Mouse (Mus musculus) thymus, adult 2 months (tissue): ENCODE data around the gene Elf1. TPM values are rescaled to one million over a fixed set of nuclear protein-coding genes. Genes with fewer than 3 reads are reported as not detected.

Experiments
- DNase-seq: peaks from one replicate; pipeline ENCODE4 v3.0.0; 2021
- H3K27ac ChIP-seq: fragments of 200-500 bp; 2 replicates; pipeline ENCODE4 v1.5.1; 2012; ENCODE audit warnings: low read length, control low read depth; ENCODE audit not compliant: control insufficient read depth, insufficient read depth
- H3K27me3 ChIP-seq: fragments of 200-500 bp; 2 replicates; pipeline ENCODE4 v1.6.1; 2012; ENCODE audit warnings: mild to moderate bottlenecking, low read length, moderate library complexity, mixed read lengths; ENCODE audit not compliant: control insufficient read depth, insufficient read depth
- H3K36me3 ChIP-seq: fragments of 200-500 bp; 2 replicates; pipeline ENCODE4 v1.6.1; 2012; ENCODE audit warnings: mild to moderate bottlenecking, low read length, moderate library complexity; ENCODE audit not compliant: control insufficient read depth, insufficient read depth
- H3K4me1 ChIP-seq: fragments of 200-500 bp; replicated peaks from 2 replicates; pipeline ENCODE4 v1.6.1; 2012; ENCODE audit warnings: low read length; ENCODE audit not compliant: control insufficient read depth, insufficient read depth
- H3K4me3 ChIP-seq: fragments of 200-500 bp; 2 replicates; pipeline ENCODE4 v1.5.1; 2012; ENCODE audit warnings: mild to moderate bottlenecking, low read length, control low read depth, moderate library complexity; ENCODE audit not compliant: control insufficient read depth, insufficient read depth
- CTCF ChIP-seq: fragments of 200-500 bp; IDR thresholded peaks from 2 replicates; pipeline ENCODE4 v1.5.1; 2012; ENCODE audit warnings: mild to moderate bottlenecking, control low read depth, low read length, moderate library complexity, borderline replicate concordance; ENCODE audit not compliant: control insufficient read depth, poor library complexity, insufficient read depth; ENCODE audit errors: extremely low read depth
- POLR2A ChIP-seq: fragments of 200-500 bp; IDR thresholded peaks from 2 replicates; pipeline ENCODE4 v1.6.1; 2012; ENCODE audit warnings: mild to moderate bottlenecking, low read length, control low read depth, moderate library complexity; ENCODE audit not compliant: control insufficient read depth, poor library complexity, insufficient read depth; ENCODE audit errors: extremely low read depth
- WGBS: fragments of 180-500 bp; shearing (Covaris S2); methylation state at CpG from one replicate; pipeline ENCODE4 v1.1.7; 2018; 5-methylcytosine and 5-hydroxymethylcytosine counted together
- polyA plus RNA-seq: library from polyadenylated mRNA; depleted of rRNA; stranded (reverse); fragments of >200 nt; gene quantifications from 2 replicates; pipeline ENCODE4 v1.2.3, GENCODE M21; 2012

Gene Elf1
- polyA plus RNA-seq, 1 experiment = 71.4 TPM

DNA sequence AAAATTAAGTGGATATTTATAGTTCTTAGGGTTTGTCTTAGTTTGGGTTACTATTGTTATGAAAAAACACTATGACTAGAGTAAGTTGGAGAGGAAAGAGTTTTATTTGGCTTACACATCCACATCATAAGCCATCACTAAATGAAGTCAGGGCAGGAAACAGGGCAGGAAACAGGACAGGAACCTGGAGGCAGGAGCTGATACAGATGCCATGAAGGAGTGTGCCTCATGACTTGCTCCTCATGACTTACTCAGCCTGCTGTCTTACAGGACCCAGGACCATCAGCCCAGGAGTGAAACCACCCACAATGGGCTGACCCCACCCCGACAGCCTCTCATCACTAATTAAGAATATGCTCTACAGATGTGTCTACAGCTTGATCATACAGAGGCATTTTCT is 93.4 kb downstream of the Elf1 start:
- no peak overlapping the region for H3K27ac ChIP-seq
- H3K36me3 ChIP-seq = peaks cover 88% of the 10 kb centered on the region
- H3K27me3 ChIP-seq = no peaks in the 10 kb centered on the region
- H3K4me1 ChIP-seq = no peaks in the 10 kb centered on the region
- TF ChIP-seq POLR2A (no peak), CTCF (no peak)
- 100% methylated on average over 1 of the region's 1 CpGs for WGBS
- no peak for DNase-seq
- H3K4me3 ChIP-seq = no peak overlapping the region

DNA sequence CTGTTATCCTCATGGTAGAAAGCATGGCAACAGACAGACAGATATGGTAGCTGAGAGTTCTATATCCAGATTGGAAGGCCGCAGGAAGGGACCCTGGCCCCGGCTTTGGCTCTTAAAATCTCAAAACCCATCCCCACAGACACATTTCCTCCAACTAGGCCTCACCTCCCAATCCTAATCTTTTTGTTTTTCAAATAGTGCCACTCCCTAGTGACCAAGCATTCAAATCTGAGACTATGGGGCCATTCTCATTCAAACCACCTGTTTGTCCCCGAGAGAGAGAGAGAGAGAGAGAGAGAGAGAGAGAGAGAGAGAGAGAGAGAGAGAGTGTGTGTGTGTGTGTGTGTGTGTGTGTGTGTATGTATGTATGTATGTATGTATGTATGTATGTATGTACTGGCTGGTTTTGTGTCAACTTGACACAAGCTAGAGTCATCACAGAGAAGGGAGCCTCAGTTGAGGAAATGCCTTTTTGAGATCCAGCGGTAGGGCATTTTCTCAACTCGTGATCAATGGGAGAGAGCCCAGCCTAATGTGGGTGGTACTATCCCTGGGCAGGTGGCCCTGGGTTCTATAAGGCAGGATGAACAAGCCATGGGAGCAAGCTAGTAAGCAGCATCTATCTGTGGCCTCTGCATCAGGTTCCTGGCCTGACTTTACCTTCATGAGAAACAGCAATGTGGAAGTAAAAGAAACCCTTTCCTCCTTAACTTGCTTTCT is 102.7 kb downstream of the Elf1 start:
- 93% methylated on average over 5 of the region's 5 CpGs for WGBS
- H3K4me3 ChIP-seq = no peak overlapping the region
- no peak for TF ChIP-seq CTCF
- TF ChIP-seq POLR2A = no peak
- no peaks in the 10 kb centered on the region for H3K27me3 ChIP-seq
- DNase-seq = no peak
- no peak overlapping the region for H3K27ac ChIP-seq
- H3K4me1 ChIP-seq = peaks cover 3% of the 10 kb centered on the region
- H3K36me3 ChIP-seq = peaks cover 47% of the 10 kb centered on the region

- no peak for DNase-seq
- 31% methylated on average over 16 of the region's 16 CpGs for WGBS
- no peak for TF ChIP-seq POLR2A
- TF ChIP-seq CTCF = no peak
Observed at GRCm38 (mm10) chr14:79586499-79587138, 105.6 kb downstream of the Elf1 start.

GRCm38 (mm10) chr14:79587139-79587851 is 106.3 kb downstream of the Elf1 start, which contains the start of gene Sugt1:
Gene Sugt1 (plus strand): TSS chr14:79587691.
- peak within 1 kb of the TSS; percentile 91 for H3K27ac ChIP-seq
- H3K27me3 ChIP-seq = no peaks in the 10 kb centered on the region
- H3K4me1 ChIP-seq = peaks cover 6% of the 10 kb centered on the region
- 0 out of 2 replicates have a peak, but pooled peaks have one; percentile 57 for TF ChIP-seq CTCF
- peak; percentile 30 for TF ChIP-seq POLR2A
- peaks cover 13% of the 10 kb centered on the region for H3K36me3 ChIP-seq
- peak; percentile 95 for DNase-seq
- peak within 1 kb of the TSS; percentile 92 for H3K4me3 ChIP-seq
- WGBS = under 1% methylated on average over 60 of the region's 60 CpGs

More at GRCm38 (mm10) chr14:79586499-79587138, 105.6 kb downstream of the Elf1 start:
- H3K36me3 ChIP-seq = peaks cover 18% of the 10 kb centered on the region
- peaks cover 6% of the 10 kb centered on the region for H3K4me1 ChIP-seq
- H3K27ac ChIP-seq = peak overlapping the region; percentile 91
- peak overlapping the region; percentile 92 for H3K4me3 ChIP-seq
- H3K27me3 ChIP-seq = no peaks in the 10 kb centered on the region

- Histone ChIP-seq H3K4me3 (peak overlapping the region; percentile 65), H3K4me1 (peaks cover 6% of the 10 kb centered on the region), H3K36me3 (peaks cover 8% of the 10 kb centered on the region), H3K27me3 (no peaks in the 10 kb centered on the region), H3K27ac (peak overlapping the region; percentile 32; the same call in 1 of the 2 replicates)
- no peak for TF ChIP-seq POLR2A
- TF ChIP-seq CTCF = no peak
- WGBS = under 1% methylated on average over 9 of the region's 9 CpGs
- no peak for DNase-seq
Observed at GRCm38 (mm10) chr14:79587852-79588229, 106.8 kb downstream of the Elf1 start.

- no peak for TF ChIP-seq CTCF
- no peak for TF ChIP-seq POLR2A
- no peak for DNase-seq
- 94% methylated on average over 9 of the region's 9 CpGs for WGBS
- Histone ChIP-seq H3K27me3 (no peaks in the 10 kb centered on the region), H3K36me3 (peaks cover under 1% of the 10 kb centered on the region; the same call in 1 of the 2 replicates), H3K27ac (no peak overlapping the region), H3K4me3 (no peak overlapping the region), H3K4me1 (peaks cover 6% of the 10 kb centered on the region)
Observed at GRCm38 (mm10) chr14:79588534-79588951, 107.5 kb downstream of the Elf1 start.
